Mouse (Mus musculus) E14TG2a.4 (cell line): ENCODE results near the gene Rangap1.

Experiments used
- CTCF ChIP-seq: conservative IDR thresholded peaks from 2 replicates; pipeline ENCODE4 v1.5.1; 2014; ENCODE audit warnings: low read length
- NANOG ChIP-seq: IDR thresholded peaks from 2 replicates; pipeline ENCODE4 v1.6.1; 2014; ENCODE audit warnings: borderline replicate concordance, low read length, mixed read lengths
- POU5F1 ChIP-seq: IDR thresholded peaks from 2 replicates; pipeline ENCODE4 v1.6.1; 2014; ENCODE audit warnings: low read length, borderline replicate concordance

- TF ChIP-seq CTCF (no peak), NANOG (no peak), POU5F1 (no peak)
These were observed 34.5 kb downstream of the Rangap1 start for GRCm38 (mm10) chr15:81710801-81711200.
